Mouse (Mus musculus): ENCODE data around the gene Scube1.
A peak's percentile ranks its signal among the peaks of the same experiment; 100 is the strongest.

Scube1 gene

GRCm38 (mm10) chr15:83596833-83597232 lies 128.0 kb downstream of the Scube1 start:
- DNase-seq (ENCODE audit: low read depth, low spot score) = no peak

DNA sequence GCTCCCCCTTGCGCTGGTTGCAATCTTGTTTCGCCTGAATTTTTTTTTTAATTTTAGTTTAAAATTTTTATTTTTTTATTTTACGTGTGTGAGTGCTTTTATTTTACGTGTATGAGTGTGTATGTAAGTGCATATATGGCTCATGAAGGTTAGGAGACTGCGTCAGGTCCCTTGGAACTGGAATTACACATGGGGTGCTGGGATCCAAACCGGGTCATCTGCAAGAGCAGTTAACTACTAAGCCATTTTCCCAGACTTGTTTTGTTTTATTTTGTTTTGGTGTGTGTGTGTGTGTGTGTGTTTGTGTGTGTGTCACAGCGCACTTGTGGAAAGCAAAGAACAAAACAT lies 129.5 kb downstream of the Scube1 start:
- no peak for DNase-seq (ENCODE audit: low read depth, low spot score)

DNA sequence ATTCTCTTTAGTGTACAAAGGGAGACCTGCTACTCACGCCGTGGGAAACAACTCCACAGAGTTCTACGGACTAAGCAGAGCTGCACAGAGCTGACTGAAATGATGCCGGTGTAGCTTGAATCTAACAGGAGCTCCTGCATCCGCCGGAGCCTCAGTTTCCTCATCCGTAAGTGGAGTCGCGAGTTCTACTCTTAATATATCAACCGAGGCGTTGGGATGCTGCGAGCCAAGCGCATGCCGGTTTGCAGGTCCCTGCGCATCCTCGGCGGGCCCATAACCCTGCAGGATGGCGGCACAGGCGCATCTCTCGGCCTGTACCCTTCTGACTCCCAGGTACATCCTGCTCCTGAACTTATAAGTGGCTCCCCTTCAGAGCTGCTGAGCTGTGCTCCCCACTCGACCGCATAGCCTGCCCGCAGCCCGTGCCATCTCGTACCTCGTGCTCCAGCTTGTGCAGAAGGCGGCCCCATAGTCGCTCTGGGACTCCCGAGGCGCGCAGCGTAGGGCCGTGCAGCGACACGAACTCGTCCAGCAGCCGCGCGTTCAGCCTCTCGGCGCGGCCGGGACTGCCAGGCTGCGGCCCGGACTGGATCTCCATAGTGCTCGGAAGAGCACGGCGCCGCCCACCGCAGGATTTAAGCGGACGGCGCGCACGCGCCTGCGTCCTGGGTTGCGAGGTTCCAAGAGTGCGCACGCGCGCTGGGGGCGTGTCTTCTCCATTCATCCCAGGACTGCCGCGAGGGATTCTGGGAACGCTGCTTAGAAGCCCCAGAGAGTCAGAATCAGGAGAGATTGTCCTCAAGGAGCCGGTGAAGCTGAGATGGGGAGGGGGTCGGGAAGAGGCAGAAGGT lies 130.1 kb downstream of the Scube1 start, which contains the start of gene Ttll12:
TSS of gene Ttll12 (minus strand) at position 645 of the 851 bp plus-strand sequence.
- peak; percentile 98 for DNase-seq (ENCODE audit: low read depth, low spot score)

GRCm38 (mm10) chr15:83593702-83594512 lies 130.9 kb downstream of the Scube1 start:
- no peak for DNase-seq (ENCODE audit: low read depth, low spot score)

- no peak for DNase-seq (ENCODE audit: low read depth, low spot score)
These were observed 131.6 kb downstream of the Scube1 start for GRCm38 (mm10) chr15:83593189-83593585.

DNA sequence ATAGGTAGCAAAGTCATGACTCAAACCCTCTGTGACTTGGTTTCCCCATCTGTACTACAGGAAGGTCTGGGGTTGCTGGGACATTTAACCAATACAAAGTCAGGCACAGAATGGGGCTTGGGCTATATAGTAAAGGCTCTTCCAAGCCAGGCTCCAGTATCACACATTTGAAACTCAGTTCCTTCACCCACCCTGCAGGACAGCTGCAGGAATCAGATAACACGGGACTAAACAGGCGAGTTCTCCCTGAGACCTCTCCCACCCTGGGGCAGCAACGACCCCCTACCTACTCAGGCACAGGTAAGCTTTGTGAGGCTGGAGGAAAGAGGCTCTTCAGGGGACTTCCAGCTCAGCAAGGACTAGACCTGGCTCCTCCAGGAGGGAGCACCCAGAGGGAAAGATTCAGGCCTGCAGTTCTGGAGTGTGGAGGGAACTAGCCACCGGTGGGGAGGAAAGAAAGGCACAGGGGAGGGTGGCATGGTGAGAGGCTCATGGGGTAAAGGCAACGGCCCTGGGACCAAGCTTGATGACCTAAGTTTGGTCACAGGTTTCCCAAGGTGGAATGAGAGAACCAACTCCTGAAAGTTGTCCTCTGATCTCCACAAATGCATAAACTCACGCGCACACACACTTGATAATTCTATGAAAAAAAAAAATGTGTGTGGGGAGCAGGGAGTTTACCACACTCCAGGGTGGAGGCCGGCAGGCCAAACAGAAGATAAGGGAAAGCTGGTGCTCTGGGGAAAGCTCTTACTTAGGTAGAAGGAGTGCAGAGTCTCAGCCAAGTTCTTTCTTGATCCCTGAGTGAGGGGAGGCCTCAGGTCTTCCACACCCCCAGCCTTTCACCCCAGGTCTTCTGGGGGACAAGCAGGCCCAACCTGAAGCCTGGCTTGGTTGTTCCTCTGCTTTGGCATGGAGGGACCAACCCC lies 132.3 kb downstream of the Scube1 start:
- DNase-seq (ENCODE audit: low read depth, low spot score) = no peak

DNA sequence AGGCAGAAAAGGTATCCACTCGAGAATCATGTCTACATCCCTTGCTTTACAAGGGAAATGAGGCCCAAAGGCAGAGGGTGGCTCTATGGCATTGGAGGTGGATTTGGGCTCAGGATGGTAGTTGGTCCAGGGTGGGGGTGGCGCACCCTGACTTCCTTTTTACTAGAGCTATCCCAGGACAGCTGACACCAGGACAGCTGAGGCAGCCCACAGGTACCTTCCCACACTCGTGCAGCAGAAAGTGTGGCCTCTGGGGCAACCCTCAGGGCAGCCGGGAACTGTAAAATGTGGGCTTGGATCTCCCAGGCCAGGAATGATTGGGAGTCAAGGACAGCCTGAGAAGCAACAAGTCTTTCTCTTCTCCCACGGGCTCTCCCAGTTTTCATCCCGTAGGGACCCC lies 133.1 kb downstream of the Scube1 start:
- DNase-seq (ENCODE audit: low read depth, low spot score) = no peak

- no peak for DNase-seq (ENCODE audit: low read depth, low spot score)
These were observed 134.0 kb downstream of the Scube1 start for GRCm38 (mm10) chr15:83590841-83591240.

- no peak for DNase-seq (ENCODE audit: low read depth, low spot score)
These were observed 140.0 kb downstream of the Scube1 start for GRCm38 (mm10) chr15:83584741-83585220.

GRCm38 (mm10) chr15:83583419-83584156 lies 141.2 kb downstream of the Scube1 start:
- DNase-seq (ENCODE audit: low read depth, low spot score) = peak; percentile 56

GRCm38 (mm10) chr15:83582931-83583330 lies 141.9 kb downstream of the Scube1 start:
- DNase-seq (ENCODE audit: low read depth, low spot score) = no peak

GRCm38 (mm10) chr15:83576651-83577050 lies 148.2 kb downstream of the Scube1 start:
- DNase-seq (ENCODE audit: low read depth, low spot score) = peak; percentile 52

DNA sequence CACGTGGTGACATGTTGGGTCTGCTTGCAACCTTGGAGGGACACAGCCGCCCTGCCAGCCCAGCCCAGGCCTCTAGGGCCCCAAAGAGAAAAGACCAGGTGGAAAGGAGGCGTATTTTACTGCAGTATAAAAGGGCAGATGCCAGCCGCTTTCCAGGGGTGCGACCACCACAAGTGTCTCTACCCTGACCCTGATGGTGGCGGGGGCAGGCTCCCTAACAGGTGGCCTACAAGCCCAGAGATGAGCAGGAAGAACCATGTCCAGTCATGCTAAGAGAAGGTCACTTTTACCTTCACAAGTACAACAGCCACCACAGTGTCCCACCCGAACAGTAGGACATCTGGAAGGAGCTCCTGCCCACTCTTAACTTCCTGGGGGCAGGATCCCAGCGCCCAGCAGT lies 149.3 kb downstream of the Scube1 start:
- DNase-seq (ENCODE audit: low read depth, low spot score) = no peak

- DNase-seq (ENCODE audit: low read depth, low spot score) = no peak
These were observed 150.0 kb downstream of the Scube1 start for GRCm38 (mm10) chr15:83574731-83575351.

DNA sequence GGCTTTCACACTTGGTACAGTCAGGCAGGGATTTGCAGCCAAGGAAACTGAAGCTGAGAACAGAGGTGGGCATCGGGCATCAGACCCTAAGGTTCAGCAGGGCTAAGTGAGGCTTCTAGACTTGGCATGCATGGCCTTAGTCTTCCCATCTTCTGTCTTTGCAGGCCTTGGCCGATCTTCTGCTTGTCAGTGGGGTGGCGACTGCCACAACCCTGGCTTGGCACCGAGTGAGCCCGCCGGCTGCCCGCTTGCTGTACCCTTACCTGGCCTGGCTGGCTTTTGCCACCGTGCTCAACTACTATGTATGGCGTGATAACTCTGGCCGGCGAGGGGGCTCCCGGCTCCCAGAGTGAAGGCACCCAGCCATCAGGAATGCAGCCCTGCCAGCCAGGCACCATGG lies 151.2 kb downstream of the Scube1 start:
- DNase-seq (ENCODE audit: low read depth, low spot score) = no peak

DNA sequence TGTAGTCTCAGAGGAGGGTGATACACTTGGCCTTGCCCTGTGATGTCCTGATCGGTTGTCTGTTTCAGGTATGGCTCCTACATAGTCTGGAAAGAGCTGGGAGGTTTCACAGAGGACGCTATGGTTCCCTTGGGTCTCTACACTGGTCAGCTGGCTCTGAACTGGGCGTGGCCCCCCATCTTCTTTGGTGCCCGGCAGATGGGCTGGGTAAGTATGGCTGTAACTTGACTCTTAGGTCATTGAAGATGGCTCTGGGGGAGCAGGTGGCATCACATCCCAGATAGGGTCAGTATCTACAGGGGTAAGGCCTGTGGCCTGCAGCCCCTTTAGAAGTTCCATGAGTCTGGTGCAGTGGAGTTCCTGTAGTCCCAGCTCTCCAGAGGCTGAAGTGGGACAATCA lies 152.7 kb downstream of the Scube1 start:
- no peak for DNase-seq (ENCODE audit: low read depth, low spot score)

- DNase-seq (ENCODE audit: low read depth, low spot score) = no peak
These were observed 153.2 kb downstream of the Scube1 start for GRCm38 (mm10) chr15:83571636-83572035.

DNA sequence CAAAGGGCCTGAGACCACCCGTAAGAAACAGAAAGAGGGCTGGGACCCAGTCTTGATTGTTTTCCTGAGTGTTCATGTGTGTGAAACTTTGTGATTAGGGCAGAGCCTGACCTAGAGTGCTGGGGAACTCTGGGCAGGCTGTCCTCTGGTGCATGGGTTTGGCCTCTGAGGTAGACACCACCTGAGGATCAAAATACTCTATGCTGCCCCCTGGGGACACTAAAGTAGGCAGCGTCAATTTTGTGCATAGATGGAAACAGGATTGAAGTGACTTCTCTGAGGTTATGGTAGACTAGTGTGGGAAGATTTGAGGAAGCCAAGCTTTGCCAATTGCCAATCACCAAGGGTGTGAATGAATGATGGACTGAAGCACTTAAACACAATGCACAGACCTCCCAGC lies 154.2 kb downstream of the Scube1 start:
- peak; percentile 55 for DNase-seq (ENCODE audit: low read depth, low spot score)

DNA sequence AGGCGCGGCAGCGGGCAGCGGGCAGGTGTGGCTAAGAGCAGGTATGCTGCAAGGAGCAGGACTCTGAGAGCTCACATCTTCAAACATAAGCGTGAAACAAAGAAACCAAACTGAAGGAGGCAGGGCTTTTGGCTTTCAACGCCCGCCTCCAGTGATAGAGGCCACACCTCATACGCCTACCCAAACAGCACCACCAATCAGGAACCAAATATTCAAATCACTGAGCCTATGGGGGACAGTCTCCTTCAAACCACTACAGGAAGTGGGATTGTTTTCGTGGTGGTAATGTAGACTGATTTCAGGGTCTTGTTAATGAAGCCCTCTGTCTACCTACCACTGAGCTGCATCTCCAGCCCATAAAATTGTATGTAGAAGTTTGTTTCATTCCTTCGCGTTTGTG lies 155.1 kb downstream of the Scube1 start:
- peak; percentile 75 for DNase-seq (ENCODE audit: low read depth, low spot score)

- no peak for DNase-seq (ENCODE audit: low read depth, low spot score)
These were observed 156.3 kb downstream of the Scube1 start for GRCm38 (mm10) chr15:83568544-83568943.
